Mouse (Mus musculus) embryonic facial prominence, embryonic 12.5 days (tissue): Measurements from ENCODE around the gene Naa35. TPM values are rescaled to one million over a fixed set of nuclear protein-coding genes. Genes with fewer than 3 reads are reported as not detected.
"Not testable (repeated sequence)": the region's sequence is repeated elsewhere in the genome, so short reads cannot be mapped to it uniquely, and the experiment has no call there.

Experiments used
- ATAC-seq: fragments of 200-750 bp; cut with Nextera tagmentation; 2 replicates; pipeline ENCODE4 v1.8.0; 2017; ENCODE audit not compliant: insufficient number of reproducible peaks, insufficient read depth, low FRiP score, low TSS enrichment
- H3K27ac ChIP-seq: fragments of 300-500 bp; sonication (generic); 2 replicates; pipeline ENCODE4 v1.5.1; 2016; ENCODE audit warnings: mild to moderate bottlenecking
- H3K27me3 ChIP-seq: fragments of 300-500 bp; sonication (generic); 2 replicates; pipeline ENCODE4 v1.6.1; 2016; ENCODE audit warnings: mild to moderate bottlenecking, moderate library complexity
- H3K36me3 ChIP-seq: fragments of 300-500 bp; sonication (generic); 2 replicates; pipeline ENCODE4 v1.6.1; 2016; ENCODE audit warnings: mild to moderate bottlenecking
- H3K4me1 ChIP-seq: fragments of 300-500 bp; sonication (generic); 2 replicates; pipeline ENCODE4 v1.6.1; 2016
- H3K4me2 ChIP-seq: fragments of 300-500 bp; sonication (generic); replicated peaks from 2 replicates; pipeline ENCODE4 v1.6.1; 2016; ENCODE audit warnings: mild to moderate bottlenecking, moderate library complexity
- H3K4me3 ChIP-seq: fragments of 300-500 bp; sonication (generic); 2 replicates; pipeline ENCODE4 v1.5.1; 2016; ENCODE audit warnings: mild to moderate bottlenecking
- H3K9ac ChIP-seq: fragments of 300-500 bp; sonication (generic); 2 replicates; pipeline ENCODE4 v1.6.1; 2016; ENCODE audit warnings: mild to moderate bottlenecking, moderate library complexity
- H3K9me3 ChIP-seq: fragments of 300-500 bp; sonication (generic); 2 replicates; pipeline ENCODE4 v1.6.1; 2016; ENCODE audit warnings: mild to moderate bottlenecking, moderate library complexity
- WGBS: fragments of 180-500 bp; shearing (Covaris S2); methylation state at CpG from one replicate; pipeline ENCODE4 v1.1.7; 2016; 5-methylcytosine and 5-hydroxymethylcytosine counted together
- polyA plus RNA-seq: library from polyadenylated mRNA; unstranded; fragments of >200 nt; fragmentation: Nextera tagmentation; extraction: Ambion mirVana; gene quantifications from 2 replicates; pipeline ENCODE4 v1.2.1, GENCODE M21; 2016

Naa35 gene
- polyA plus RNA-seq, 1 experiment from 2014 or later: 127 TPM

DNA sequence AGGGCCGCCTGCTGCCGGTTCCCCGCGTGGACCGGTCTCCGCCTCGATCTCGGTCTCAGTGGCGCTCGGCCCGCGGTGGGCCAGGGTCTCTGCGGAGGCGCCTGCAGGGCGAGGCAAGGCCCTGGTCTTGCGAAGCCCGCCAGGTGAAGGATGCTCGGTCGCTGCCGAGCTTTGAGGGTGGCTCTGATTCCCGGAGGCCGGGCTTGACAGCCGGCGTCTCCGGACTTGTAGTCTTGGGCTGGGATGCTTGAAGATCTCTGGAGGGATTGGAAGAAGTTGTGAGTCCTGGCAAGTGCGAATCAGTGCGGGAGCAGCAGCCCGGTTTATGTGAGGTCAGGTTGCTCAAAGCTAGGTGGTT lies 568 bp downstream of the Naa35 start:
- H3K9ac ChIP-seq: peak overlapping the region; percentile 90
- WGBS: under 1% methylated on average over 28 of the region's 28 CpGs
- ATAC-seq: no peak

DNA sequence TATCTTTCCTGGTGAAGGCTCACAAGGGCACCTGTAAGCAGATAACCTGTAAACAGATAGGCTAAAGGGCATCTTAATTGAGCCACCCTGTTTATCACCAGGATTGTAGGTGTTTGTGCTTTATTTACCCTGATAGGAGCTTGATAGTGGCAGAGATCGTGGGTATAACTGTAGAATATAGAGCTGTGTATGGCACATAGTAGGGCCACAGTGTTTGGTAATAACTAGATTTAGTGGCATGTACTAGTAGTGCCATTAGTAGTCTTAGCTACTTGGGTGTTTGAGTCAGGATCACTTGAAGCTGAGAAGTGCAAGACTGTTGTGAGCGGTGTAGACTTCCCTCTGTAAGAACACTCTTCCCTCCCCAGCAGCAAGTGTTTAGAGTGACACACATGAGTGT lies 2.1 kb downstream of the Naa35 start:
- H3K9ac ChIP-seq: no peak overlapping the region
- no peak overlapping the region for H3K27ac ChIP-seq
- H3K4me3 ChIP-seq: no peak overlapping the region
- no peak for ATAC-seq
- H3K4me2 ChIP-seq: peak overlapping the region; percentile 85; the same call in 1 of the 2 replicates
- WGBS: 92% methylated on average over 2 of the region's 2 CpGs
- H3K36me3 ChIP-seq: peaks cover 38% of the 10 kb centered on the region
- no peaks in the 10 kb centered on the region for H3K9me3 ChIP-seq
- H3K4me1 ChIP-seq: peaks cover 14% of the 10 kb centered on the region
- H3K27me3 ChIP-seq: no peaks in the 10 kb centered on the region

More for the DNA sequence above, 568 bp downstream of the Naa35 start:
- peak overlapping the region; percentile 80 for H3K27ac ChIP-seq
- H3K4me3 ChIP-seq: peak overlapping the region; percentile 92
- H3K9me3 ChIP-seq: no peaks in the 10 kb centered on the region
- peaks cover 23% of the 10 kb centered on the region for H3K36me3 ChIP-seq
- no peaks in the 10 kb centered on the region for H3K27me3 ChIP-seq
- peak overlapping the region; percentile 85 for H3K4me2 ChIP-seq
- H3K4me1 ChIP-seq: peaks cover 14% of the 10 kb centered on the region

DNA sequence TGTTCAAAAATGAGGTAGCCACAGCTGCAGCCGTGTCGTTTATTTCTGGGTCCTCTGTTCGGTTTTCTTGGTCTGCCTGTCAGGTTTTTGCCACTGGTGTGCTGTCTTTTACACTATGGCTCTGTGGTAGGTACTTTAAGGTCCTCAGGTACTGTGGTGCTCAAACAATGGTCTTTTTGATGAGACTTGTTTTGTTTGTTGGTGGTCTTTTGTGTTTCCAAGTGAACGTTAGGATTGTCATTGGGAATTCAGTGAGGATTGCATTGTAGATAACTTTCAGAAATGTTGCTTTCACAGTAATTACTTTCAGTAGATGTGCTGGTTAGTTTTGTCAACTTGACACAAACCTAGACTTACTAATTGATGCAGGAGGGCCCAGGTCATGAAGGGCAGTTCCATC lies 4.6 kb downstream of the Naa35 start:
- ATAC-seq: no peak
- H3K4me3 ChIP-seq: no peak overlapping the region
- peaks cover 14% of the 10 kb centered on the region for H3K4me1 ChIP-seq
- 81% methylated on average over 4 of the region's 4 CpGs for WGBS
- no peak overlapping the region for H3K9ac ChIP-seq
- no peaks in the 10 kb centered on the region for H3K9me3 ChIP-seq
- no peak overlapping the region for H3K27ac ChIP-seq
- H3K27me3 ChIP-seq: no peaks in the 10 kb centered on the region
- H3K4me2 ChIP-seq: no peak overlapping the region
- H3K36me3 ChIP-seq: peaks cover 57% of the 10 kb centered on the region

DNA sequence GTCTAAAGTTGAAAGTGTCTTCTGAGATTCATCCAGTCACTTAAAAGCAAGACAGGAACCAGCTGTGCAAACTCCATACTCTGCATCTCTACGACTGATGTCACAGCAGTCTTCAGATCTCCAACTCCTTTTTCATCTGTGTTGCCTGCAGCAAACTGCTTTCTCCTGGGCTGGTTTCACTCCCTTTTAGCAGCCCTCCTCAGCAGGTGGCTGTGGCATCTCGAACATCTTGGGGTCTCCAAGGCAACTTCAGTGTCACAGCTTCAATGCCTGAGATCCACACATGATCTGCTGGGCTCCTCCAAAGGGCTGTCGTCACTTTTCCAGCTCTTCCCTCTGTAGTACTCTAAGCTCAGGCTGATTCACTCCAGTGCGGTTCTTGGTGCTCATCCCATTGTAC lies 5.6 kb downstream of the Naa35 start:
- peaks cover 60% of the 10 kb centered on the region for H3K36me3 ChIP-seq
- WGBS: 89% methylated on average over 4 of the region's 4 CpGs
- no peak overlapping the region for H3K9ac ChIP-seq
- H3K4me2 ChIP-seq: no peak overlapping the region
- no peak overlapping the region for H3K27ac ChIP-seq
- no peak overlapping the region for H3K4me3 ChIP-seq
- ATAC-seq: no peak
- H3K27me3 ChIP-seq: no peaks in the 10 kb centered on the region
- peaks cover 14% of the 10 kb centered on the region for H3K4me1 ChIP-seq
- no peaks in the 10 kb centered on the region for H3K9me3 ChIP-seq

DNA sequence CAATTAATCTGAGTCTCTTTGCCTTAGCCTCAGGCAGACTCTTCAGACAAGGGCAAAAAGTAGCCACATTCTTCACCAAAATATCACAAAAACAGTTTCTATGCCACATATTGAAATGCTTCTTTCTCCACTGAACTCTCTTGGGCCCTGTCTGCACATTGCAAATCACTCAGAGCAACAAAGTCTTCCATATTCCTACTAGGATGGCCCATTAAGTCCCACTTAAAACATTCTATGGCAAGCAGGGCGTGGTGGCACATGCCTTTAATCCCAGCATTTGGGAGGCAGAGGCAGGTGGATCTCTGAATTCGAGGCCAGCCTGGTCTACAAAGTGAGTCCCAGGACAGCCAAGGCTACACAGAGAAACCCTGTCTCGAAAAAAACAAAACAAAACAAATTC lies 7.0 kb downstream of the Naa35 start:
- H3K36me3 ChIP-seq: peaks cover 65% of the 10 kb centered on the region
- not testable (repeated sequence) for ATAC-seq, H3K4me2 ChIP-seq, H3K27ac ChIP-seq, H3K4me3 ChIP-seq, H3K4me1 ChIP-seq, H3K27me3 ChIP-seq, H3K9me3 ChIP-seq, H3K9ac ChIP-seq
- 91% methylated on average over 3 of the region's 3 CpGs for WGBS

DNA sequence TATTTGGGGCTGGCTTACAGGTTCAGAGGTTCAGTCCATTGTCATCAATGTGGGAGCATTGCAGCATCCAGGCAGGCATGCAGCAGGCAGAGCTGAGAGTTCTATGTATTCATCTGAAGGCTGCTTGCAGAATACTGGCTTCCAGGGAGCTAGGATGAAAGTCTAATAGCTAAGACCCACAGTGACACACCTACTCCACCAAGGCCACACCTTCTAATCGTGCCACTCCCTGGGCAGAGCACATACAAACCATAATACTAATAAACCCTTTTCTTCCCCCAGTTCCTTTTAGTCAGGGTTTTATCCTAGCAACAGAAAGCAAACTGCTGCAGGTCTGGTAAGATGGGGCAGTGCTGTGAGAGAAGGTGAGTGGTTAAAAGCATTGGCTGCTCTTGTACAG lies 7.6 kb downstream of the Naa35 start:
- ATAC-seq: no peak
- H3K9me3 ChIP-seq: no peaks in the 10 kb centered on the region

DNA sequence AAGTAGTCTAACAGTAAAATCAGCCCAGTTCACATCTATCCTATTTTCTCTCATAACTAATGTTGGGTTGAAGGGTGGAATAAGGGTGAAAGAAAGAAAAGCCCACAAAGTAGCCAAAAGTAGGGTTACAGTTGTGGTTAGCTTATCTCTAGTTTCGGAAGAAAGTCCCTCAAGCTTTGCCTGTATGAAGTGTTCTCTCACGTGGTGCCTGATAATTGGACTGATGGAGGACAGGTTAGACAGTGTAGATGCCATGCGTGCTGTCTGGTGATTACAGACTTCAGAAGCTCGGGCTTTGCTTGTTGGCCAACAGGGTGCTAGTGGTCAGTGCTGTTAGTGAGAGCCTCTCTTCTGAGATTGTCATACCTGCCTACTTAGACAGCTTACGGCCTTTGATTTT lies 18.0 kb downstream of the Naa35 start:
- WGBS: 96% methylated on average over 5 of the region's 5 CpGs
- Histone ChIP-seq H3K4me3 (no peak overlapping the region), H3K27ac (no peak overlapping the region), H3K9ac (no peak overlapping the region), H3K4me1 (no peaks in the 10 kb centered on the region), H3K27me3 (no peaks in the 10 kb centered on the region), H3K9me3 (no peaks in the 10 kb centered on the region), H3K4me2 (no peak overlapping the region), H3K36me3 (peaks cover 76% of the 10 kb centered on the region)
- ATAC-seq: no peak

More for the DNA sequence above, 7.6 kb downstream of the Naa35 start:
- Histone ChIP-seq H3K27me3 (no peaks in the 10 kb centered on the region), H3K4me1 (peaks cover 2% of the 10 kb centered on the region), H3K4me3 (no peak overlapping the region), H3K4me2 (no peak overlapping the region), H3K27ac (no peak overlapping the region), H3K9ac (no peak overlapping the region), H3K36me3 (peaks cover 65% of the 10 kb centered on the region)
- WGBS: 93% methylated on average over 1 of the region's 1 CpGs

DNA sequence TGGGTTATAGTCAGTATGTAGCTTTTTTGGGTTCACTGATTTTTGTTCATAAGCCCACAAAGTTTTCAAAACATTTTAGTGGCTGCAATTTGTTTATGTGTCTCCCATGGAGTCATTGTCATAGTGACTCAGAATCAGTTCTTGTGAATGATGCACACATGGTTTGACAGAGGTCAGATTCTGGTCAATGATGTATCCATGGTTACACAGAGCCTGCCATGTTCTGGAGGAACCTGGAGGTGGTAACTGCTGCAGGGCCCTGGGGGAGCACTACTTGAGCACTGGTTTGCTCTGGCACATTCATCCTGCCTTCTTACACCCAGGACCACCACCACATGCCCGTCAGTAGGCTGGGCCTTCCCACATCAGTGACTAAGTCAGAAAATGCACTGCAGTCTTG lies 19.5 kb downstream of the Naa35 start:
- no peaks in the 10 kb centered on the region for H3K9me3 ChIP-seq
- no peaks in the 10 kb centered on the region for H3K27me3 ChIP-seq
- no peaks in the 10 kb centered on the region for H3K4me1 ChIP-seq
- H3K4me3 ChIP-seq: no peak overlapping the region
- peaks cover 84% of the 10 kb centered on the region for H3K36me3 ChIP-seq
- no peak overlapping the region for H3K9ac ChIP-seq
- WGBS: 89% methylated on average over 1 of the region's 1 CpGs
- no peak for ATAC-seq
- no peak overlapping the region for H3K4me2 ChIP-seq
- no peak overlapping the region for H3K27ac ChIP-seq

DNA sequence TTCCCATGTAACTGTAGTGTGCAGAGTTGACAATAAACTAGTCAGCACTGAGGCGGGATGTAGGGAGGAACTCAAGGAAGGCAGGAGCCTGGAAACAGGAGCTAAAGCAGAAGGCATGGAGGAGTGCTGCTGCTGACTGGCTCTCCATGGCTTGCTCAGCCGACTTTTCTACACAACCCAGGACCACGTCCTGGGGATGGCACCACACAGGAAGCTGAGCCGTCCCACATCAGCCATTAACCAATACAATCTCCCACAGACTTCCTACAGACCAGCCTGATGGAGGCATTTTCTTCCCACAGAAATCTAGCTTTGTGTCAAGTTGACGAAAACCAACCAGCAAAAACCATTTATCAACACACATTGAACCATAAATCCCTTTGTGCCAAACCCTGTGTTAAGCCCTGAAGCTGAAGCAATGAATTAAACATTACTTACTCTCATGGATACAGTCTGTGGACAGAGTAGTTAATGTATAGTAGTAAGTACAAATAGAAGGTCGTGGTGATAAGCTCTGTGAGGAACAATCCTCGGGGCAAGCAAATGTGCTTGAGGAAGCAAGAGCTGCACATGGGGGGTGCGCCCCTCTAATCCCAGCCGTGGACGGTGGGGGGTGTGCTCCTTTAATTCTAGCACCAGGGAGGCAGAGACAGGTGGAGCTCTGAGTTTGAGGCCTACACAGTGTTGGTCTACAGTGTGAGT lies 20.3 kb downstream of the Naa35 start:
- H3K4me3 ChIP-seq: no peak overlapping the region
- no peak for ATAC-seq
- no peaks in the 10 kb centered on the region for H3K4me1 ChIP-seq
- 92% methylated on average over 10 of the region's 10 CpGs for WGBS
- H3K4me2 ChIP-seq: no peak overlapping the region
- H3K9me3 ChIP-seq: no peaks in the 10 kb centered on the region
- H3K9ac ChIP-seq: no peak overlapping the region
- peaks cover 81% of the 10 kb centered on the region for H3K36me3 ChIP-seq
- no peak overlapping the region for H3K27ac ChIP-seq
- no peaks in the 10 kb centered on the region for H3K27me3 ChIP-seq

DNA sequence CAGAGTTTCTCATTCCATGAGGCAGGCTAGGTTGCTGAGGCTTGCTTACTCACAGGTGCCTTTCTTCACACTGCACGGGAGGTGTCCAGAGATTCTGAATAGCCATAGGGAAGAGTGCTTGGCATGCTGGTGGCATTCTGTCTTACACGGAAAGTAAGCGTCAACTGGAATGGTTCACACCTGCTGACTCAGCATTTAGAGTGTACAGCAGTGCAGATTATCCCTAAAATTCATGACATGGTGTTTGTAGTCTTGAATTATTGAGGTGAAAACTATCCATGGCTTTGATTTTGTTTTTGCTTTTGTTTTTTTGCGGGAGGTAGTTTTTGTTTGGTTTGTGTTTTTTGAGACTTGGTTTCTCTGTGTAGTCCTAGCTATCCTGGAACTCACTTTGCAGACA lies 24.8 kb downstream of the Naa35 start:
- Histone ChIP-seq H3K9me3 (no peaks in the 10 kb centered on the region), H3K27me3 (no peaks in the 10 kb centered on the region), H3K27ac (no peak overlapping the region), H3K9ac (no peak overlapping the region), H3K4me3 (no peak overlapping the region), H3K36me3 (peaks cover 64% of the 10 kb centered on the region), H3K4me1 (no peaks in the 10 kb centered on the region), H3K4me2 (no peak overlapping the region)
- no peak for ATAC-seq
- WGBS: 91% methylated on average over 4 of the region's 4 CpGs

DNA sequence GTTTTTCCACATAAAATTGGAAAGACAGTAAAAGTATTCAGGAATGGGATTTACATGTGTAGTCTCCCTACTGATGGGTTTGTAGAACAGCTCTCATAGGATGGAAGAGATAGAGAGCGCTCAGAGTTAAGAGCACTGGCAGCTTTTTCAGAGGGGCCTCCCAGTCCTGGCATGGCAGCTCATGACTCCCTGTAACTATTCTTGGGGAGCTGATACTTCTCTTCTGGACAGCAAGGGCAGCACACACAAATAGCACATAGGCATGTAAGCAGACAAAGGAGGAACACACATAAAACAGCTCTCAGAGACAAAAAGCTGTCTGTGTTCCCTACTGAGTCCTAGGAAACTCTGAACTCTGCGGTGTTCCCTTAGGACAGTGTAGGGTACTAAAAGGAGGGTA lies 25.4 kb downstream of the Naa35 start:
- Histone ChIP-seq H3K27me3 (no peaks in the 10 kb centered on the region), H3K9ac (no peak overlapping the region), H3K9me3 (no peaks in the 10 kb centered on the region), H3K4me1 (no peaks in the 10 kb centered on the region), H3K4me3 (no peak overlapping the region), H3K27ac (no peak overlapping the region), H3K4me2 (no peak overlapping the region), H3K36me3 (peaks cover 64% of the 10 kb centered on the region)
- no peak for ATAC-seq
- WGBS: 96% methylated on average over 2 of the region's 2 CpGs

DNA sequence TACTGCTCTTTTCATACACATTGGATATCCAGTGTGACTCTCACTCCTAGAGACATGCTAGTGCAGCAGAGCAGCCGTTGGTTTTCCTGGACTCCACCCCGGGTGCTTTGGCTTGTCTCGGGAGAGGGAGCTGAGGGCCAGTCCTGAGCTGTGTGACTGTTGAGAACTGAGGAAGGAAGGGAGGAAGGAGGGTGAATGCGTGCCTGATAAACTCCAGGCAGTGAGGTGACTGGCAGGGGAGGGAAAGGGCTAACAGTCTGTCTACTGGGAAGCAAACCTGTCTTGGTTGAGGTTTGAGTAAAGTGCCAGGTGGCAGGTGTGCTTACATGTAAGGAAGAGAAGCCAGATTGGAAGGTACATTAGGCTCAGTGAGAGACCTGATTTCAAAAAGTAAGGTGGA lies 28.8 kb downstream of the Naa35 start:
- Histone ChIP-seq H3K4me3 (no peak overlapping the region), H3K27me3 (no peaks in the 10 kb centered on the region), H3K9me3 (no peaks in the 10 kb centered on the region), H3K4me2 (no peak overlapping the region), H3K9ac (no peak overlapping the region), H3K36me3 (peaks cover 54% of the 10 kb centered on the region), H3K4me1 (no peaks in the 10 kb centered on the region), H3K27ac (no peak overlapping the region)
- WGBS: 81% methylated on average over 4 of the region's 4 CpGs
- no peak for ATAC-seq
